Mouse (Mus musculus): ENCODE results near the gene Epas1. TPM values are rescaled to one million over a fixed set of nuclear protein-coding genes. Genes with fewer than 3 reads are reported as not detected.

Gene Epas1
- polyA plus RNA-seq, 1 experiment from 2014 or later = 7.2 TPM

- WGBS = 18% methylated on average over 11 of the region's 11 CpGs
- Histone ChIP-seq H3K27me3 (replicated peaks) (peaks cover 8% of the 10 kb centered on the region), H3K9ac (peak overlapping the region; percentile 73), H3K9me3 (replicated peaks) (no peaks in the 10 kb centered on the region), H3K4me3 (peak overlapping the region; percentile 71), H3K4me2 (peak overlapping the region; percentile 98), H3K27ac (ENCODE audit: poor library complexity, severe bottlenecking) (no peak overlapping the region), H3K4me1 (replicated peaks) (peaks cover 35% of the 10 kb centered on the region), H3K36me3 (no peaks in the 10 kb centered on the region)
- ATAC-seq (ENCODE audit: insufficient number of reproducible peaks, low FRiP score) = no peak
These were observed 2.2 kb downstream of the Epas1 start for GRCm38 (mm10) chr17:86755581-86756195.

- 41% methylated on average over 2 of the region's 2 CpGs for WGBS
- Histone ChIP-seq H3K9ac (no peak overlapping the region), H3K4me3 (no peak overlapping the region), H3K27ac (ENCODE audit: poor library complexity, severe bottlenecking) (no peak overlapping the region), H3K4me1 (replicated peaks) (peaks cover 31% of the 10 kb centered on the region), H3K27me3 (replicated peaks) (no peaks in the 10 kb centered on the region; the same call in 1 of the 2 replicates), H3K4me2 (no peak overlapping the region; the same call in 1 of the 2 replicates), H3K36me3 (no peaks in the 10 kb centered on the region), H3K9me3 (replicated peaks) (no peaks in the 10 kb centered on the region)
- no peak for ATAC-seq (ENCODE audit: insufficient number of reproducible peaks, low FRiP score)
These were observed 4.1 kb downstream of the Epas1 start for GRCm38 (mm10) chr17:86757621-86758020.

DNA sequence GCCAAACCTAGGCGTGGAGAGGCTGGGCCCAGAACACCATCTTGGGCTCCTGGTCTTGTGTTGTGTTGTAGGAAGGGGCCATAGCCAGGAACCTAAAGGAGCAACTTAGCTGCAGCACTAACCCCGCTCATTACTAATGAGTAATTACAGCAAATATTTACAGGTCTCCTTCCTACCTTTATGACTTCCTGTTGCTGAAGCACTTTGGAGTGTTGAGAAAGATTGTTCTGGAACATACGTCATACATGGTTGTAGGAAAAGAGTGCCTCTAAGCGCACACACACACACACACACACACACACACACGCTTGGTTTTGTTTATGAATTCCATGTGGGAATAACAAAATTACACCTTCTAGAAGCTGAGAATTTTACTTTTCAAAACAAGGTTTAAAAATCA is 8.4 kb downstream of the Epas1 start:
- Histone ChIP-seq H3K27me3 (replicated peaks) (no peaks in the 10 kb centered on the region), H3K4me1 (replicated peaks) (peaks cover 10% of the 10 kb centered on the region), H3K4me3 (no peak overlapping the region), H3K9ac (no peak overlapping the region), H3K9me3 (replicated peaks) (no peaks in the 10 kb centered on the region), H3K4me2 (no peak overlapping the region), H3K36me3 (no peaks in the 10 kb centered on the region), H3K27ac (ENCODE audit: poor library complexity, severe bottlenecking) (no peak overlapping the region)
- no peak for ATAC-seq (ENCODE audit: insufficient number of reproducible peaks, low FRiP score)
- 86% methylated on average over 5 of the region's 5 CpGs for WGBS

DNA sequence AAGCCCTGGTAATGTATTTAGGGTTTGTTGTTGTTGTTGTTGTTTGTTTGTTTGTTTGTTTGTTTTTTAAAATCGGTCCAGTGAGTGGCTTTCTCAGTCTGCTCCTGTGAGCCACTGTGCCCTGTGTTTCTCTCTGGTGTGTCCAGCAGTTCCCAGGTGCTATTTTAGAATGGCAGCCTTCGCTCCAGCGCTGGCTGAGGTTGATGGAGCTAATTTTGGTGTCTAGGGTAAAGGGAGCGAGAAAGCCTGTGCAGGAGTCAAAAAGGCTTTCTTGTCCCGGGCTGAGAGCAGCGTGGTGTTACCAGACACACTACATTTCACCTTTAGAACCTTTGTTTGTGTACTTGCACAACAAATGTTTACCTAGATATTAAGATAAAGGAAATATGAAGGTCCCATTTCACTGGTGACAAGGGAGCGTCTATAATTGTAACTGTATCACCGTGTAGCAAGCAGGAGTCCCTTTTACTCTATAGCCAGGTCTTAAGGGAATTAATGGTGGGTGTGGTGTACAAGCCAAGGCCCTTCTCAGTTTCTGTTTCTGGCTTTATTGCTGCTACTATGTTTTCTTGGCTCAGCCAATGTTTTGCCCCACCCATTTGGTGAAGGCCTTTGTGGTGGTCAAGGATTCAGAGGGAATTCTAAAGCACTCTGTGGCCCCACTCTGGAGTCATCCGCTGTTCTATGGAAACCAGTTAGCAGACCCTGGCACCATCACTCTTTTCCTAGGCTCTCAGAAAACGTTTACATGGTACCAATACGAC is 9.2 kb downstream of the Epas1 start:
- Histone ChIP-seq H3K9me3 (replicated peaks) (no peaks in the 10 kb centered on the region), H3K27me3 (replicated peaks) (no peaks in the 10 kb centered on the region), H3K4me2 (no peak overlapping the region), H3K36me3 (no peaks in the 10 kb centered on the region), H3K4me3 (no peak overlapping the region), H3K27ac (ENCODE audit: poor library complexity, severe bottlenecking) (no peak overlapping the region), H3K9ac (no peak overlapping the region), H3K4me1 (replicated peaks) (peaks cover 7% of the 10 kb centered on the region; the same call in 1 of the 2 replicates)
- no peak for ATAC-seq (ENCODE audit: insufficient number of reproducible peaks, low FRiP score)
- WGBS = 63% methylated on average over 11 of the region's 11 CpGs

DNA sequence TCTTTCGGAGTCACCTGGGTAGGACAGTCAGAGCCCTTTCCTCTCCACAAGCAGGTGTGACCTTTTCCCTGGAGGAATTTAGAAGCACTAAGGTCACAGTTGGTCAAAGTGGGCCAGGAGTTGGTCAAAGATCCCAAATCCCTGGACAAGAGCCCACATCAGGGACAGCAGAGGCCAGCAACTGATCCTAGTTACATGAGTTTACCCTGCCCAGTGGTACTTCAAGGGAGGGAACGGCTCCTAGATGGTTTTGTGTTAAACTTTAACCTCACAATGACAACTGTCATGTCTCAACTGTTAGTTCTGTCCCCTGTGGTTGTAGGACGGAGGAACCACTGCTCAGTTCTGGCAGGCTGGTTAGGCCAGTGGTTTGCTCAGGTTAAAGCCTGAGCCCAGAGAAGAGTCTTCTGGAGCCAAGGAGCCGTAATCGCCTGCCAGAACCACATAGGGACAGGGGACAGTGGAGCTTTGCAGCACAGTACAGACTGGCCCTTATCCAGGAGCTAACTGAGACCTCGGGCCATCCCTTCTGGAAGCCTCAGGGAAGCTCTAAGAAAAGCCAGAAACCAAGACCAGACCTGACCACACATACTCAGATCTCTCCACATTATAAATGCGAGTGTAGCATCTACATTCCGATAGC is 12.4 kb downstream of the Epas1 start:
- Histone ChIP-seq H3K4me2 (no peak overlapping the region), H3K4me3 (no peak overlapping the region), H3K9me3 (replicated peaks) (no peaks in the 10 kb centered on the region), H3K36me3 (no peaks in the 10 kb centered on the region), H3K27me3 (replicated peaks) (no peaks in the 10 kb centered on the region), H3K4me1 (replicated peaks) (peaks cover 27% of the 10 kb centered on the region), H3K27ac (ENCODE audit: poor library complexity, severe bottlenecking) (no peak overlapping the region), H3K9ac (no peak overlapping the region)
- no peak for ATAC-seq (ENCODE audit: insufficient number of reproducible peaks, low FRiP score)
- WGBS = 89% methylated on average over 8 of the region's 8 CpGs

DNA sequence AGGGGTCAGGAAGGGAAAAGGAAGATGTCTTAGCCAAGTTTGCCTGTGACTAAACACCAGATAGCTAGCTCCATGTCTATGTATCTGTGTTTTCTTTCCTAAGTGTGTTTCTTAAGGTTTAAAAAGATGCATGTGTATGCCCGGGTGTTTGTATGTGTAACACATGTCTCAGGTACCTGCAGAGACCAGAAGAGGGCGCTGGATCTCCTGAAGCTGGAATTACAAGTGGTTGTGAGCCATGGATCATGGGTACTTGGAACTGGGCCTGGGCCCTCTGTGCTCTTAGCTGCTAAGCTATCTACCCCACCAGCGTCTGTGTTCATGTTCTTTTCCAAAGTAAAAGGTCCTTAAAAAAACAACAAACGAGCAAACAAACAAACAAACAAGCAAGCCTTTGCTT is 12.9 kb downstream of the Epas1 start:
- no peak overlapping the region for H3K4me3 ChIP-seq
- no peak for ATAC-seq (ENCODE audit: insufficient number of reproducible peaks, low FRiP score)

GRCm38 (mm10) chr17:86768596-86768995 is 15.1 kb downstream of the Epas1 start:
- 79% methylated on average over 7 of the region's 7 CpGs for WGBS
- no peaks in the 10 kb centered on the region for H3K36me3 ChIP-seq
- no peaks in the 10 kb centered on the region for H3K9me3 ChIP-seq (replicated peaks)
- H3K27me3 ChIP-seq (replicated peaks) = no peaks in the 10 kb centered on the region
- ATAC-seq (ENCODE audit: insufficient number of reproducible peaks, low FRiP score) = no peak
- peaks cover 39% of the 10 kb centered on the region for H3K4me1 ChIP-seq (replicated peaks)
- H3K27ac ChIP-seq (ENCODE audit: poor library complexity, severe bottlenecking) = no peak overlapping the region
- no peak overlapping the region for H3K9ac ChIP-seq
- no peak overlapping the region for H3K4me3 ChIP-seq
- H3K4me2 ChIP-seq = no peak overlapping the region

More for the DNA sequence above, 12.9 kb downstream of the Epas1 start:
- peaks cover 32% of the 10 kb centered on the region for H3K4me1 ChIP-seq (replicated peaks)
- H3K9ac ChIP-seq = no peak overlapping the region
- no peaks in the 10 kb centered on the region for H3K27me3 ChIP-seq (replicated peaks)
- 82% methylated on average over 4 of the region's 4 CpGs for WGBS
- H3K36me3 ChIP-seq = no peaks in the 10 kb centered on the region
- no peak overlapping the region for H3K27ac ChIP-seq (ENCODE audit: poor library complexity, severe bottlenecking)
- H3K4me2 ChIP-seq = no peak overlapping the region
- no peaks in the 10 kb centered on the region for H3K9me3 ChIP-seq (replicated peaks)

DNA sequence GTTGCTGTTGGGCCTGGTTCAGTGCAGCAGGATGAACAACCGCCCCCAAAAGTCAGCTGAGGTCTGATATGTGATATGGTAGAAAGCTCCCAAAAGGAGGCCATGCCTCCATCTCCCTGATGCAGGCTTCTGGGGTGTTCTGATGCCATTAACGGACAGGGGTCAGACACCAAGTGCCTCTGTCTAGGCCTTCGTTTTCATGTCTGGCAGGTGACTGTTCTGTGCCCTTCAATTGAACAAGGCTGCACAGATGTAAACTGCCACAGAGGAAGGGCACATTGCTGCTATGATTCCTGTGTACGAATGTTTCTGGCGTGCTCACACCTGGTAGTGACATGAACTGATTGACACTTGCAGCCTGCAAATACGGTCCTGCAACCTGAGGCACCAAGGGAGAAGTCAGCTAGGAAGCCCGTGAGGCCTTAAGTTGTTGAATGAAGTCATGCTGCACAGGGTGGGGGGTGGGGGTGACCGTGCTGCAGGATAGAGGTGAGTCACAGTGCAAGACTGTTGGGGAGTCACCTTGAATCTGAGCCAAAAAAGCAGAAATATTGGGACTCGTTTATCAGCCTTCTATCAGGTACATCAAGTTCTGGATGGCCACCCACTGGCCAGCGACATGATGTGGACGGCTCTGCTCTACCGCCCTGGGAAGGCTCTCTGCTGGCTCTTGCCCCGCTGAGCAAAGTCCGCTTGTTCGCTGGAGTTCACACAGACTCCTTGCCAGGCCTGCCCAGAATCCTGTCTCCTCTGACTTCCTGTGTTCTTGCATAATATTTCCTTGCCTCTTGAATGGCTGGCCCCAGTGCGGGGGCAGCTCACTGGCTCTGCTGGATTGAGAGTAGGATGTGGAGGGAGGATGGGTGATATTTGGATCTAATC is 16.1 kb downstream of the Epas1 start:
- no peaks in the 10 kb centered on the region for H3K27me3 ChIP-seq (replicated peaks)
- H3K4me2 ChIP-seq = peak overlapping the region; percentile 17; the same call in 1 of the 2 replicates
- peaks cover 39% of the 10 kb centered on the region for H3K4me1 ChIP-seq (replicated peaks)
- peak overlapping the region; percentile 74 for H3K27ac ChIP-seq (ENCODE audit: poor library complexity, severe bottlenecking)
- no peak overlapping the region for H3K4me3 ChIP-seq
- peak; percentile 77 for ATAC-seq (ENCODE audit: insufficient number of reproducible peaks, low FRiP score)
- 43% methylated on average over 16 of the region's 16 CpGs for WGBS
- no peaks in the 10 kb centered on the region for H3K36me3 ChIP-seq
- peak overlapping the region; percentile 3; the same call in 1 of the 2 replicates for H3K9ac ChIP-seq
- no peaks in the 10 kb centered on the region for H3K9me3 ChIP-seq (replicated peaks)

- H3K36me3 ChIP-seq = no peaks in the 10 kb centered on the region
- no peaks in the 10 kb centered on the region for H3K27me3 ChIP-seq (replicated peaks)
- ATAC-seq (ENCODE audit: insufficient number of reproducible peaks, low FRiP score) = no peak
- H3K9ac ChIP-seq = no peak overlapping the region
- H3K4me2 ChIP-seq = peak overlapping the region; percentile 3; the same call in 1 of the 2 replicates
- no peaks in the 10 kb centered on the region for H3K9me3 ChIP-seq (replicated peaks)
- H3K27ac ChIP-seq (ENCODE audit: poor library complexity, severe bottlenecking) = peak overlapping the region; percentile 80
- H3K4me3 ChIP-seq = no peak overlapping the region
- peaks cover 39% of the 10 kb centered on the region for H3K4me1 ChIP-seq (replicated peaks)
- WGBS = 18% methylated on average over 5 of the region's 5 CpGs
These were observed 17.3 kb downstream of the Epas1 start for GRCm38 (mm10) chr17:86770848-86771247.

- no peaks in the 10 kb centered on the region for H3K36me3 ChIP-seq
- no peak overlapping the region for H3K4me3 ChIP-seq
- no peak overlapping the region for H3K4me2 ChIP-seq
- no peak for ATAC-seq (ENCODE audit: insufficient number of reproducible peaks, low FRiP score)
- H3K9ac ChIP-seq = no peak overlapping the region
- H3K9me3 ChIP-seq (replicated peaks) = no peaks in the 10 kb centered on the region
- 64% methylated on average over 11 of the region's 11 CpGs for WGBS
- no peak overlapping the region for H3K27ac ChIP-seq (ENCODE audit: poor library complexity, severe bottlenecking)
- H3K4me1 ChIP-seq (replicated peaks) = peaks cover 35% of the 10 kb centered on the region
- H3K27me3 ChIP-seq (replicated peaks) = no peaks in the 10 kb centered on the region
These were observed 18.5 kb downstream of the Epas1 start for GRCm38 (mm10) chr17:86772035-86772434.

All from heart, embryonic 12.5 days (tissue).